Mouse (Mus musculus): ENCODE measurements around the gene Pkd1. TPM values are rescaled to one million over a fixed set of nuclear protein-coding genes. Genes with fewer than 3 reads are reported as not detected.

The Pkd1 gene
- 10 to 100 TPM in 1 of 2 experiments, 1 to 10 TPM in 1; 6.9 to 98.9 TPM for polyA plus RNA-seq (2012; fragmentation: generic; extraction: Trizol)

DNA sequence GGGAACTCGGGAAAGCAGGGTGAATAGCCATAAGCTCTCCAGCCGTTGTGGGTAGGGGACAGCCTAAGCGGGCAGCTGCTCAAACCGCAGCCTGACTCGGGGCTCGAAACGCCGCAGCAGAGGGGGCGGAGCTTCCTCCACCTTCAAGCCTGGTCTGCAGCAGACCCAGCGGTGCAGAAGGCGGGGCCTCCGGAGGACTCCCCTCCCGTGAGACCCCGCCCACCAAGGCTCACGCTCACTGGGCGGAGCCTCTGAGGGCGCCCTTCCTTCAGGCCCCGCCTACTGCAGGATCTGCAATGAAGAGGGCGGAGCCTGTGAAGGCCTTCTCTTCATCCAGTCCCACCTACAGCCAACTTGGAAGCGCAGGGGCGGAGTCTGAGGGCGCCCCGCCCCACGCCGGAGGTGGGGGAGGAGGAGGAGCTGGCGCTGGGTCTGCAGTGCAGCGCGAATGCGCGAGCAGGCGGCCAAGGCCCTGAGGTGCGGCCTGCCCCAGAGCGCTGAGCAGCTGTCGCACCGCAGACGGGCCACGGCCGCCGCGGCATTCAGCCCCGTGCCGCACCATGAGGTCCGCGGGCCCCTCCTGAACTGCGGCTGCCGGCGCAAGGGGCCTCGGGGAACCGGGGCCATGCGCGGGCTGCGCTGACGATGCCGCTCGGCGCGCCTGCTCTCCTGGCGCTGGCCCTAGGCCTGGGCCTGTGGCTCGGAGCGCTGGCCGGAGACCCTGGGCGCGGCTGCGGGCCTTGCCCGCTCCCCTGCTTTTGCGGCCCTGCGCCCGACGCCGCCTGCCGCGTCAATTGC is at the start of gene Pkd1:
Pkd1 (plus strand) TSS at position 217 of the 798 bp plus-strand sequence.

DNA sequence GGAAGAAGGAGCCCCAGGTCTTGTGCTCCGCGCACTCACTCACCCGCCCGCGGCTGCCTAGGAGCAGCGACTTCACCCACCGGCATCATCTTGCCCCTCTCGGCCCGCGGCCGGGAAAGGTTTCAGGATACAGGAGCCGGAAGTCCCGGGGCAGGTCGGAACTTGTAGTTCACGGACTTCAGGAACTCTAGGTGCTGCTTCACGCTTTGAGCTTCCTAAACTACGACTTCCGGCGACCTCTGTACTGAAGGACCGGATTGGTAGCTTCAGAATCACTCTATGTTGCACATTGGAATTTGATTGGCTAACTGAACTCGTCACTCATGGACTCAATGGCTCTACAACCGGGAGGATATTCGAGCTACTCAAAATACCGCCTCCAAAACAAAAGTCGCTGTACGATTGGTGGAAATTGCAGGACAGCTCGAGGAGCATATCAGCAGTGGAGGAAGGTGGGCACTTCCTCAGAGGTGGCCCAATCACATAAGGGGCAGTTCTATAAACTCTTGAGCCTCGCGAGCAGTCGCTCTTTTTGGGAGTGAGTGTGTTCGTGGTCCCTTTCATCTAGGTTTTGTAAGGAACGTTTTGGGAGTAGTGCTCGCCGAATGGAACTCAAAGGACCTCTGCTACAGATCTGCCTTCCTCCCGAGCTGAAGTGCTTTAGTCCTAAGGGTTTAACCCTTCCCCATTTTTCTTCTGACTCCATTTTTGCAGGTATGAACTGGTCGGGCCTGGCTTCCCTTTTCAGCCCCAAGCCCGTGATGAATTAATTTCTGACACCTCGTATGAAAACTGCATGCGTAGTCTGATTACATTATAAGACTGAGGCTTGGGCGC is 21.7 kb upstream of the Pkd1 start, which contains the start of gene Traf7:
Traf7 (minus strand) TSS at position 216 of the 837 bp plus-strand sequence.

DNA sequence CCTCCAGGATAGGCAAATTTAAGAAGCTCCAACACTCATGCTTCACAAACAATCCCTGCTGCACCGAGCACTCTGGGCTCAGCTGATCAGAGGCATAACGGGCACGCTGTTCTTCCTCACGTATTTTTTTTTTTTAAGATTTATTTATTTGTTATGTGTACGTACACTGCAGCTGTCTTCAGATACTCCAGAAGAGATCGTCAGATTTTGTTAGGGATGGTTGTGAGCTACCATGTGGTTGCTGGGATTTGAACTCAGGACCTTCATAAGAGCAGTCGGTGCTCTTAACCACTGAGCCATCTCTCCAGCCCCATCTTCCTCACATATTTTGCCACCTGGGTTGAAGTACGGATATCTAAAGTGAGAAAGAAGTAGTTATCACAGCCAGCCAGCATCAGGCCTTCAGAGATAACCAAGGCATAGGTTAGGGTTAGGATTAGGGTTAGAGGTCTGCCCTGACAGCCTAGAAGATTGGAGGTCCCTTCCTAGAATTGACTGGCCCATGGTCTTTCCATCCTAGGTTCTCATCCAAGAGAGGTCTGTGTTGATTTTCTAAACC is 15.4 kb upstream of the Pkd1 start, which contains the start of gene Rab26:
Rab26 (minus strand) TSS at position 51 of the 559 bp plus-strand sequence.

DNA sequence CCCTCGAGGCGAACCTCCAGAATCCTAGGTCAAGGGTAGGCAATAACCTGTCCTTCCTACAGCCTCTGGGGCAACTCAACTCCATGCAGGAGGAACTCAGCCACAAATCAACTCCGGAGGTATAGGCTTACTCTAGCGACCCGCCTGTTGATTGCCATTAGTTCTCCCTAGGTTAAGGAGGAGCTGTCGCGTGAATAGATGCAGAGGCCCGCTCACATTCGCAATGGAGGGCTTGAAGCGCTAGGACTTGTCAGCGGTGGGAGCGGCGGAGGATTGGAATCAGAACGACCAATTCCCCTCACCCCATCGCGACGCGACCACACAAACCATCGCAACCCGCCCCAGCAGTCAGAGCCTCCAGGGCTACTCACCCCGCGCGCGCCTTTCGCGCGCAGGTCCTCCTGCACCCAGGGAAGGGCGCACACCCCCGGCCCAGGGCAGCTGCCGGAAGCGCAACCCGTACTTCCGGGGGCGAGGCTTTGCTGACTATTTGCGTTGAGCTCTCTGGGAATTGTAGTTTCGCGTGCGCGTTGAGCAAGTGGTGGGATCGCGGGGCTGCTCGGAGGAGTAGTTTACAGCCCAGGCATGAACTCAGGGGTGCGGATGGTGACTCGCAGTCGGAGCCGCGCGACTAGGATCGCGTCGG is 82.7 kb downstream of the Pkd1 start, which contains the start of the genes Tsc2 and Nthl1:
Tsc2 (minus strand) TSS at position 464 of the 646 bp plus-strand sequence.
Nthl1 (plus strand) TSS at position 514 of the 646 bp plus-strand sequence.

Other genes with a start within 250 kb of the Pkd1 start
- gene Abca17, start 198.8 kb upstream of the Pkd1 start, polyA plus RNA-seq (2012; fragmentation: generic; extraction: Trizol), result under 1 TPM in 1 of 2 experiments, not detected in 1; 0.01 TPM
- 10 to 100 TPM in 1 of 2 experiments, 1 to 10 TPM in 1; 2.9 to 15.9 TPM for gene Abca3, start 197.9 kb upstream of the Pkd1 start, polyA plus RNA-seq (2012; fragmentation: generic; extraction: Trizol)
- 10 to 100 TPM; 74.1 to 82.9 TPM for gene Rnps1, start 135.3 kb upstream of the Pkd1 start, polyA plus RNA-seq (2012; fragmentation: generic; extraction: Trizol)
- gene Eci1, start 123.2 kb upstream of the Pkd1 start, polyA plus RNA-seq (2012; fragmentation: generic; extraction: Trizol), result 100 to 1,000 TPM in 1 of 2 experiments, 10 to 100 TPM in 1; 64.8 to 150 TPM
- 1 to 10 TPM in 1 of 2 experiments, under 1 TPM in 1; 0.20 to 3.1 TPM for gene Dnase1l2, start 106.7 kb upstream of the Pkd1 start, polyA plus RNA-seq (2012; fragmentation: generic; extraction: Trizol)
- gene E4f1, start 79.5 kb upstream of the Pkd1 start, polyA plus RNA-seq (2012; fragmentation: generic; extraction: Trizol), result 10 to 100 TPM in 1 of 2 experiments, 1 to 10 TPM in 1; 9.2 to 27.4 TPM
- 10 to 100 TPM; 31.3 to 84.9 TPM for gene Pgp, start 79.4 kb upstream of the Pkd1 start, polyA plus RNA-seq (2012; fragmentation: generic; extraction: Trizol)
- gene Bricd5, start 76.0 kb upstream of the Pkd1 start, polyA plus RNA-seq (2012; fragmentation: generic; extraction: Trizol), result under 1 TPM; 0.07 to 0.13 TPM
- 10 to 100 TPM; 11.5 to 32.9 TPM for gene Mlst8, start 70.8 kb upstream of the Pkd1 start, polyA plus RNA-seq (2012; fragmentation: generic; extraction: Trizol)
- under 1 TPM; 0.26 to 0.51 TPM for gene Caskin1, start 61.2 kb upstream of the Pkd1 start, polyA plus RNA-seq (2012; fragmentation: generic; extraction: Trizol)
- 100 to 1,000 TPM in 1 of 2 experiments, 10 to 100 TPM in 1; 68.5 to 103 TPM for gene Traf7, start 21.9 kb upstream of the Pkd1 start, polyA plus RNA-seq (2012; fragmentation: generic; extraction: Trizol)
- gene Rab26, start 15.6 kb upstream of the Pkd1 start, polyA plus RNA-seq (2012; fragmentation: generic; extraction: Trizol), result under 1 TPM; 0.11 to 0.22 TPM
- gene Tsc2, start 82.8 kb downstream of the Pkd1 start, polyA plus RNA-seq (2012; fragmentation: generic; extraction: Trizol), result 100 to 1,000 TPM in 1 of 2 experiments, 10 to 100 TPM in 1; 78.3 to 110 TPM
- 10 to 100 TPM; 27.3 to 51.1 TPM for gene Nthl1, start 82.8 kb downstream of the Pkd1 start, polyA plus RNA-seq (2012; fragmentation: generic; extraction: Trizol)
- 10 to 100 TPM in 1 of 2 experiments, 1 to 10 TPM in 1; 2.8 to 26.5 TPM for gene Slc9a3r2, start 100.5 kb downstream of the Pkd1 start, polyA plus RNA-seq (2012; fragmentation: generic; extraction: Trizol)
- not detected for gene Npw, start 108.6 kb downstream of the Pkd1 start, polyA plus RNA-seq (2012; fragmentation: generic; extraction: Trizol)
- gene Zfp598, start 119.9 kb downstream of the Pkd1 start, polyA plus RNA-seq (2012; fragmentation: generic; extraction: Trizol), result 10 to 100 TPM; 14.9 to 24.2 TPM
- gene Syngr3, start 140.1 kb downstream of the Pkd1 start, polyA plus RNA-seq (2012; fragmentation: generic; extraction: Trizol), result under 1 TPM; 0.14 to 0.27 TPM
- gene Gfer, start 146.3 kb downstream of the Pkd1 start, polyA plus RNA-seq (2012; fragmentation: generic; extraction: Trizol), result 10 to 100 TPM; 40.0 to 84.5 TPM
- gene Noxo1, start 146.4 kb downstream of the Pkd1 start, polyA plus RNA-seq (2012; fragmentation: generic; extraction: Trizol), result 1 to 10 TPM; 1.9 to 6.3 TPM
- 100 to 1,000 TPM in 1 of 2 experiments, 10 to 100 TPM in 1; 28.8 to 116 TPM for gene Tbl3, start 157.8 kb downstream of the Pkd1 start, polyA plus RNA-seq (2012; fragmentation: generic; extraction: Trizol)
- gene Rnf151, start 168.2 kb downstream of the Pkd1 start, polyA plus RNA-seq (2012; fragmentation: generic; extraction: Trizol), result 1 to 10 TPM; 2.0 to 2.2 TPM
- gene Rps2, start 168.3 kb downstream of the Pkd1 start, polyA plus RNA-seq (2012; fragmentation: generic; extraction: Trizol), result 100 to 1,000 TPM; 451 to 471 TPM
- 100 to 1,000 TPM; 438 to 576 TPM for gene Ndufb10, start 174.6 kb downstream of the Pkd1 start, polyA plus RNA-seq (2012; fragmentation: generic; extraction: Trizol)
- gene Rpl3l, start 178.0 kb downstream of the Pkd1 start, polyA plus RNA-seq (2012; fragmentation: generic; extraction: Trizol), result not detected
- gene Msrb1, start 186.8 kb downstream of the Pkd1 start, polyA plus RNA-seq (2012; fragmentation: generic; extraction: Trizol), result 100 to 1,000 TPM in 1 of 2 experiments, 10 to 100 TPM in 1; 99.5 to 155 TPM
- under 1 TPM; 0.02 to 0.04 TPM for gene Hs3st6, start 203.2 kb downstream of the Pkd1 start, polyA plus RNA-seq (2012; fragmentation: generic; extraction: Trizol)

Measured in C3H10T1/2 (cell line).